In genomic region chr11:84042808-84043762, GRCm38 (mm10) we compare ENCODE assay signal across 8 mouse cellular contexts. TPM values are rescaled to one million over a fixed set of nuclear protein-coding genes. Genes with fewer than 3 reads are reported as not detected.
DNase-seq lines count a peak whose midpoint lies in the region; ATAC-seq and TF ChIP-seq lines count a peak whose summit lies in the region.

No protein-coding gene starts in this region.

- 66% methylated on average over 14 of the region's 14 CpGs for WGBS in lung, embryonic 14.5 days
- WGBS in hindbrain, embryonic 12.5 days, result 28% methylated on average over 14 of the region's 14 CpGs
- 78% methylated on average over 14 of the region's 14 CpGs for WGBS in heart, embryonic 11.5 days (ENCODE audit: insufficient replicate concordance)

- no peak for TF ChIP-seq CTCF in lung, embryonic 14.5 days (IDR thresholded peaks at IDR 0.05; ENCODE audit: low read depth)

- peaks cover 13% of the 10 kb centered on the region; the same call in 1 of the 2 replicates for H3K36me3 ChIP-seq in lung, embryonic 14.5 days (ENCODE audit: insufficient read depth)
- H3K36me3 ChIP-seq in hindbrain, embryonic 12.5 days, result peaks cover 21% of the 10 kb centered on the region
- no peaks in the 10 kb centered on the region for H3K36me3 ChIP-seq in heart, embryonic 11.5 days (ENCODE audit: control insufficient read depth, insufficient read depth, low read length)

- no peak overlapping the region for H3K4me2 ChIP-seq in lung, embryonic 14.5 days
- peak overlapping the region; percentile 19; the same call in 1 of the 2 replicates for H3K4me2 ChIP-seq in hindbrain, embryonic 12.5 days (replicated peaks)
- no peak overlapping the region for H3K4me2 ChIP-seq in heart, embryonic 11.5 days

- no peaks in the 10 kb centered on the region for H3K9me3 ChIP-seq in lung, embryonic 14.5 days (ENCODE audit: low read depth, low read length)
- H3K9me3 ChIP-seq in hindbrain, embryonic 12.5 days (replicated peaks), result no peaks in the 10 kb centered on the region
- H3K9me3 ChIP-seq in heart, embryonic 11.5 days (replicated peaks; ENCODE audit: control insufficient read depth, low read length), result no peaks in the 10 kb centered on the region

- H3K9ac ChIP-seq in lung, embryonic 14.5 days, result no peak overlapping the region
- H3K9ac ChIP-seq in hindbrain, embryonic 12.5 days, result no peak overlapping the region
- no peak overlapping the region for H3K9ac ChIP-seq in heart, embryonic 11.5 days (ENCODE audit: low read depth, low read length)

- peak; percentile 35; the same call in 1 of the 2 replicates for ATAC-seq in lung, embryonic 14.5 days (ENCODE audit: insufficient read depth)
- ATAC-seq in hindbrain, embryonic 12.5 days (ENCODE audit: low FRiP score), result peak; percentile 91
- ATAC-seq in heart, embryonic 11.5 days (replicated peaks; ENCODE audit: insufficient number of reproducible peaks, low FRiP score, low TSS enrichment), result no peak

- no peak overlapping the region for H3K4me3 ChIP-seq in lung, embryonic 14.5 days (ENCODE audit: low read depth, low read length)
- no peak overlapping the region for H3K4me3 ChIP-seq in hindbrain, embryonic 12.5 days
- no peak overlapping the region for H3K4me3 ChIP-seq in heart, embryonic 11.5 days (ENCODE audit: low read depth, low read length)

- H3K4me1 ChIP-seq in lung, embryonic 14.5 days (ENCODE audit: insufficient read depth), result no peaks in the 10 kb centered on the region
- peaks cover 35% of the 10 kb centered on the region for H3K4me1 ChIP-seq in hindbrain, embryonic 12.5 days
- no peaks in the 10 kb centered on the region; the same call in 1 of the 2 replicates for H3K4me1 ChIP-seq in heart, embryonic 11.5 days (ENCODE audit: control insufficient read depth, insufficient read depth, low read length)

- H3K27me3 ChIP-seq in lung, embryonic 14.5 days (ENCODE audit: insufficient read depth, low read length), result no peaks in the 10 kb centered on the region
- 0 out of 2 replicates have a peak, but pooled peaks cover 7% of the 10 kb centered on the region for H3K27me3 ChIP-seq in hindbrain, embryonic 12.5 days
- H3K27me3 ChIP-seq in heart, embryonic 11.5 days (ENCODE audit: control insufficient read depth, insufficient read depth, low read length), result no peaks in the 10 kb centered on the region

- no peak overlapping the region for H3K27ac ChIP-seq in lung, embryonic 14.5 days (ENCODE audit: low read depth)
- peak overlapping the region; percentile 89 for H3K27ac ChIP-seq in hindbrain, embryonic 12.5 days
- H3K27ac ChIP-seq in heart, embryonic 11.5 days (ENCODE audit: low read depth, low read length), result no peak overlapping the region

- DNase-seq in lung, embryonic 14.5 days, result peak; percentile 73
- DNase-seq in lung, postnatal 14 days, result no peak
- DNase-seq in embryo, embryonic 10 days (ENCODE audit: low spot score), result peak; percentile 93
- DNase-seq in mesoderm, embryonic 11.5 days (ENCODE audit: low read depth, low spot score), result peak; percentile 89
- DNase-seq in telencephalon, adult 2 months (ENCODE audit: low read depth, low spot score), result peak; percentile 87
- no peak for DNase-seq in liver

RNA-seq across cellular contexts. Expression of gene Dusp14, which starts 26.0 kb away (rescaled TPM):
- 15.7 and 17.7 TPM in 2 replicates for polyA plus RNA-seq in lung, embryonic 14.5 days (2014; fragmentation: Nextera tagmentation; extraction: Ambion mirVana)
- 11.8 and 11.9 TPM in 2 replicates for polyA plus RNA-seq in hindbrain, embryonic 12.5 days (2016; fragmentation: Nextera tagmentation; extraction: Ambion mirVana)
- 6.1 and 6.3 TPM in 2 replicates for polyA plus RNA-seq in heart, embryonic 11.5 days (2014; fragmentation: Nextera tagmentation; extraction: Ambion mirVana)

Comparison
In these comparisons a context has a peak if more than half of its experiments do, and no peak if none do; other contexts are left out.
1. DNase-seq: peak in lung, embryonic 14.5 days (single experiment), embryo, embryonic 10 days (single experiment), mesoderm, embryonic 11.5 days (single experiment) and telencephalon, adult 2 months (single experiment); none in lung, postnatal 14 days (single experiment) and liver (single experiment).